Mouse (Mus musculus): ENCODE measurements around the gene Gm11032.
"Not testable (repeated sequence)": the region's sequence is repeated elsewhere in the genome, so short reads cannot be mapped to it uniquely, and the experiment has no call there.

Gene Gm11032

DNA sequence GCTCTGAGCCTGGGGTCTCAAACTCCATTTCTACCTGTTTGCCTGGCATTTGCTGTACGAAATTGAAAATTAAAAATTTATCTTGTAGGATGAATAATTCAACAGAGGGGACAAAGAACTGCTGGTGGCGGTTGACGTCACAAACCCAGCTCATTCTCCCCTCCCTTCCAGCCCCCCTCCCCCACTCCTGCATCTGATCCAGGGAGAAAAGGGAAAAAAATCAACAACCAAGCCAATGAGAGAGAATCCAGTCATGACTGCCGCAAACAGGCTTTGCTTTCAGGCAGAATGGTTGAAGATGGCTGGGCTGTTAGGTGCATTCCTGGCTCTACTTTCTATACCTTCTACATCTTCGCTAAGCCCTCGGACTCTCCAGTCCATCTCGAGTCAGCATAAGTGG lies 6.1 kb downstream of the Gm11032 start:
- DNase-seq (ENCODE audit: low read depth, low spot score), result no peak

DNA sequence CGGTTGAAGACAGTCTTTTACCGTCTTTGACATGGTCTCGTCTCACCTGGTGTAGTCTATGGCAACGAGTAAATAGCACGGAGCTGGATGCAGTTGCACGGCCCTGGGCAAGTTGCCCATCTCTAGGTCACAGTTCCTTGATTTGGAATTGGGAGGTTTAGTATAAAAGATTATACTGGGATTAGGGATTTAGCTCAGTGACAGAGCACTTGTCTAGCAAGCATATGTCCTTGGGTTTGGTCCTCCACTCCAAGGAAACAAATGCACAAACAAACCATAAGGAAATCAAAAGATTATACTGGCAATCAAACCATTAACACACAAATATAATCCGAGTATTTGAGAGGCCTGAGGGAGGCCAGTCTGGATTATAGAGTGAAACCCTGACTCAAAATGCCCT lies 7.8 kb downstream of the Gm11032 start:
- no peak for DNase-seq (ENCODE audit: low read depth, low spot score)

DNA sequence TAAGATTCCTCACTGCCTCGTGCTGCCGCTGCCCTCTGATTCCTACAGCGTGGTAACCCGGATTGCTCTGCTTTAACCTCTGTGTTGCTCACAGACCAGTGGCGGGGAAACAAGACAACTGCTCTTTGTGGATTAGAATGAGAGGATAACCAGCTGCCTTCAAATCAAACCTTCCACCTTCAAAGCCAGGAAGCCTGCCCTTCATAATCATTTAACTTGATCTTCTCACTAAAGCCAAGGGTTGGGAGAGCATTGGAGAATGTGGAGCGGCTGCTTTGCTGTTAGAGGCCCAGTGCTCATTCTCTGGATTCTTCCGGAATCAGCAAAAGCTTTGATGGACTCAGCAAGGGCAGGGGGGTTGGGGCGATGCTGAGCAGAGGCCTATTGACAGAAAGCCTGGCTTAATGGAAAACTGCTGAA lies 10.0 kb downstream of the Gm11032 start:
- DNase-seq (ENCODE audit: low read depth, low spot score), result no peak

DNA sequence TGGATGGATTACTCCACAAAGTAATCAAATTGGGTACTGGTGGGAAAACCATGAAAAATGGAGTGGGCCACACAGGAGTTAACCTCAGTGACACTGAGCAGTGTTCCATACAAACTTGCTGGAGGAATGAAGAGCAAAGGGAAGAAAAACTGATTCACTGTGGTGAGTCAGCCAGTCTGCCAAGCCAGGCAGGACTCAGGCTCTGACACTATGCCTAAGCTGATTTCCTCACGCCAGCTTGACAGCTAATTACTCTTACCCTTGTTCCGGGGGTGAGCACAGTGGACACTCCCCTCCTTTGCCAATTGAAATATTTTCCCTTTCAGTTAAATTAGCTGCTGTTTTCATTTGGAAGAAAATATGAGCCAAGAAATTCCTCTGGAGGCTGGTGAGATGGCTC lies 13.6 kb downstream of the Gm11032 start:
- DNase-seq (ENCODE audit: low read depth, low spot score), result peak; percentile 46

DNA sequence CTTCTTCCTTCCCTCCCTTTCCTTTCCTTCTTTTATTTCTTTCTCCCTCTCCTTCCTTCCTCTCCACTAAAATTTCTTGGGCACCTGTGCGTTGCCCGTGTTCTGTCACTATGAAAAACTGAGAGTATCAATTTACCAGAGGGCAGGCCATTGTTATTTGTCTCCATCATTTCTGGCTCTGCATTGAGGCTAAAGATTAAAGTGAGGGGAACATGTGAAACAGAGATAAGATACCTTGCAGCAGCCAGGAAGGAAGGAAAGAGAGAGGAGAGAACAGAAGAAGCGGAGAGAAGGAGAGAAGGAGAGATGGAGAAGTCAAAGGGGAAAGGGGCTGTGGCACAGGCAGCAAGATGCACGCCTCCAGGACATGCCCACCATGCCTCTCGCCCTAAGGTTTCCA lies 14.5 kb downstream of the Gm11032 start:
- DNase-seq (ENCODE audit: low read depth, low spot score), result no peak

DNA sequence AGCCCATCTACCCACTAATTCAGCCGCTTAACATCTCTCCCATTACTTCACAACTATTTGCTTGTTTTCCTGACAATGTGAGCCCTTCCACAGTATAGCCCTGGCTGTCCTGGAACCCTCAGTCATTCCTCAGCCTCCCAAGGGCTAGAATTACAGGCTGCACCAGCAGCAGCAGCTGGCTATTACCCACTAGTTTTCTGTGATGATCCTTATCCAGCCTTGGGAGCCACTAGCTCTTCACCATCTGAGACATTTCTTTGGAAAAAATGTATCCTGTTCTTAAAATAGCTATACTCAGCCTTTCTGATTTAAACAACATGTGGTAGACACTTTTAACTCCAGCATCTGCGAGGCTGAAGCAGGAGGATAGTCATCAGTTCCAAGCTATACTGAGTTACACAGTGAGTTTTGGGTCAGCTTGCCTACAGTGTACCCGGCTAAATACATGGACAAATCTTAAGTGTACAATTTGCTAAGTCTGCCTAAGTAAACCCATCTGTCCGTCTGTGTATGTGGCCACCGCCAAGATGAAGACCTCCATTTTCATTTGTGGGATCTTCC lies 17.0 kb downstream of the Gm11032 start:
- DNase-seq (ENCODE audit: low read depth, low spot score), result peak; percentile 55

DNA sequence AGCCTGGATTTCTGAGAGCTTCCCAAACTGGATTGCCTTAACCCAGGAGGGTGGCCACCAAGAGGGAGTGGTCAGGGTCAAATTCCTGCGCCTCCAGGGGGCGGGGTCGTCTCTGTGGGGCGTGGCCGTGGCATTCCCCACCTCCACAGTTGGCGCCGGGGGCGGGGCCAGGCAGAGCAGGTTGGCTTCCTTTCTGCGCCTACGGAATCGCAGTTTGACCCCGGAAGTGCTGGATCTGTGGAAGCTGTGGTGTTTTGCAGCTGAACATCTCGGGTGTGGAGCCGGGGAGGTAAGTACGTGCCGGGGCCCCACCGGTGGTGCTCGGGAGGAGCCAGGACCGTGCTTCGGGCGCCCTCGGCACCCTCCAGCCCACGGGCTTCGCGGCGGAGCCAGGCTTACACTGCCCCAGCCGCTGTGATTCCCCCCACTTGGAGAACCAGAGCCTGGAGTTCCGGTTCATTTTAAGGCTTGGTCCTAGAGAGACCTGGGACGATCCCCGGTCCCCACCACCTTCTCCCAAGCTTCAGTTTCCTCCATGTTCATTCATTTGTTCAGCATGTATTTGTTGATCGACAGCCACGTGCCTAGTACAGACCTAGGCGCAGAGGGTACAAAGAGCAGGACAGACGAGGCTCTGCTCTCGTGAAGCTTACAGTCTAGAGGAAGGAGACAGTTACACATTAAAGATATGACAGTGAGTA lies 17.8 kb downstream of the Gm11032 start, which contains the start of gene Ascc2:
Gene Ascc2, plus strand, starts transcription at position 214 of the 701 bp plus-strand sequence.
- DNase-seq (ENCODE audit: low read depth, low spot score), result peak; percentile 92

DNA sequence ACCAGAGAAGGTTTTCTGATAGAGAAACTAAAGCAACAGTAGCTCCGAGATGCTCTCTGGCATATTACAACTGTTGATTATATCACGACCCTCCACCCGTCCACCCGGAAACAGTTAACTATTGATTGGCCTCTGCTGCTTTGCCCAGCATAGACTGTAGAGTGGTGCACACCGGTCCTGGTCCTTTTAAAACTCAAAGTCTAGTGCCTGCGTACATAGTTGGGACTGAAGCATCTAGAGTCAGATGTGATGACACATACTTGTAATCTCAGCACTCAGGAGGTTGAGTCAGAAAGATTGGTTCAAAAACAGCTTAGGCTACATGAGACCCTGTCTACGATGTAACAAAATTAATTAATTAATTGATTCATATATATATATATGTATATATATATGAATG lies 18.4 kb downstream of the Gm11032 start:
- DNase-seq (ENCODE audit: low read depth, low spot score), result peak; percentile 47

DNA sequence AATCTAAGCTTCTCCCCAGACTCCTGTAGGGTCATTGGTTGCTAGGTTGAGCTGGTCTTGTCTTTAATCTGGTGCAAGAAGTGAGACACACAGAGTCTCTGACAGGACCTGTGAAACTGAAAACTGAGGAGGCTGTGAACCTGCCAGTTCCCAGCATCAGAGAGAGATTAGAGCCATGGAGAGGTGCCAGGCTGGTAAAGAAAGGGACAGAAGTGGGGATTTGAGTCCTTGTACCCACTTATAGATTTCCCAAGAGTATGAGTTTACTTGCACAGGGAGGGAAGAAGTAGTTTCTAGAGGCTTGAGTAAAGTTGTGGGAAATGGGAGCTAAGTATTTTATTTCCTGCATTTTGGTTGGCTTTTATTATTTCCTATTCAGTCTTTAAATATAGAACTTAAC lies 21.3 kb downstream of the Gm11032 start:
- no peak for DNase-seq (ENCODE audit: low read depth, low spot score)

DNA sequence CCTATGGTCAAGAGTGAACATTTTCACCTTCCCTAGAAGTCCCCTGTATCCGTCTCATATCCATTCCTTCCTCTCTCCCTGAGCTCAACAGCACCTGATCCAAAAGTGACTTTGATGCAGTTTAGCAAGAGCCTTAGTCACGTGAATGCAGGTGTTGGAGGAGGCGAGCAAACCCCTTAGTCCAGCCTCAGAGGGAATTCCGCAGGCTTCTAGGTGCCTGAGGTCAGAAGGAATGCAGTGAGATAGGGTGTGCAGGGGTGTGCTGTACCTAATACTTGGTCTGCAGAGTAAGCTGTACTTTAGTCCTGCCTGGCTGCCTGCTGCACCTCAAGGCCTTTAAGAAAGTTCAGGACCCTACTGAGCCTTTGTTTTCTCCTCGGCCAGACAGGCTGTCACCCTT lies 23.9 kb downstream of the Gm11032 start:
- DNase-seq (ENCODE audit: low read depth, low spot score), result no peak

DNA sequence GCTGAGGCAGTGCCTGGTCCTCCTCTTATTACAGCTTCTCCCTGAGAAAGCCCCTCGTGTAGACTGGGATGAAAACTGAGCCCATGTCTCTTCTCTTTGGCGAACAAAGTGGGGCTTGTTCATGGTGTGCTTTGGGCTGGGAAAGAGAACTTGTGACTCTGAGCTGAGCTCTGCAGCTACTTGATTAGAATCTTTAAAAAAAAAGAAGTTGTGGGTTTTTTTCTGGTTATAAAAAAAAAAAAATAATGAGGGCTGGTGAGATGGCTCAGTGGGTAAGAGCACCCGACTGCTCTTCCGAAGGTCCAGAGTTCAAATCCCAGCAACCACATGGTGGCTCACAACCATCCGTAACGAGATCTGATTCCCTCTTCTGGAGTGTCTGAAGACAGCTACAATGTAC lies 25.3 kb downstream of the Gm11032 start:
- DNase-seq (ENCODE audit: low read depth, low spot score), result not testable (repeated sequence)

DNA sequence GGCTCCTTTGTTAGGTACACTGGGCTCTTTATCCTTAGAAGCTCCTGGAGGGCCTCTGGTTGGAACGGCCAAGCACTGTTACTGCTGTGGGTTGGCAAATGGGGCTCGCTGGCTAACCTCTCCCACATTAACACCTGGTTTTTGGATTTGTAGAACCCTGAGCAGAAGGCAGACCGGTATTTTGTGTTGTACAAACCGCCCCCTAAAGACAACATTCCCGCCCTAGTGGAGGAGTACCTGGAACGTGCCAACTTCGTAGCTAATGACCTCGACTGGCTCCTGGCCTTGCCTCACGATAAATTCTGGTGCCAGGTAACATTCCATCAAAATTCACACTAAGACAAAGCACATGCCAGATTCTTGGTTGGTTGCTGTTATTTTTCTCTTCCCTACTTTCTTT lies 26.5 kb downstream of the Gm11032 start:
- no peak for DNase-seq (ENCODE audit: low read depth, low spot score)

DNA sequence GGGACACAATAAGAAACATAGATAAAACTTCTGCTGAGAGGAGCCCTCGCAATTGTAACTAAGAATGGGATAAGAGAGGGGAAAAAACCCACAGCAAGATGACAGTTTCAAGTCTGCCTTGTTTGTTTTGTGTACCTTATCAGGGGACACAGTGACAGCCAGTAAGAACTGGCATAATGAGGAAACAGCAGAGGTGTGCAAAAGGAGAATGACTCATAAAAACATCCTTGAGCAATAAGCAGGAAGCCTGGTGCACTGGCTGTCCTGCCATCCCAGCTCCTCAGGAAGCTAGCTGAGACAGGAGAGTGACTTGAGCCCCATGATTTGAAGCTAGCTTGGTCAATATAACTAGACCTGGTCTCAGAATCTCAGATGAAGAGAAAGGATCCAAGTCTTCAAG lies 40.0 kb downstream of the Gm11032 start:
- peak; percentile 21 for DNase-seq (ENCODE audit: low read depth, low spot score)

DNA sequence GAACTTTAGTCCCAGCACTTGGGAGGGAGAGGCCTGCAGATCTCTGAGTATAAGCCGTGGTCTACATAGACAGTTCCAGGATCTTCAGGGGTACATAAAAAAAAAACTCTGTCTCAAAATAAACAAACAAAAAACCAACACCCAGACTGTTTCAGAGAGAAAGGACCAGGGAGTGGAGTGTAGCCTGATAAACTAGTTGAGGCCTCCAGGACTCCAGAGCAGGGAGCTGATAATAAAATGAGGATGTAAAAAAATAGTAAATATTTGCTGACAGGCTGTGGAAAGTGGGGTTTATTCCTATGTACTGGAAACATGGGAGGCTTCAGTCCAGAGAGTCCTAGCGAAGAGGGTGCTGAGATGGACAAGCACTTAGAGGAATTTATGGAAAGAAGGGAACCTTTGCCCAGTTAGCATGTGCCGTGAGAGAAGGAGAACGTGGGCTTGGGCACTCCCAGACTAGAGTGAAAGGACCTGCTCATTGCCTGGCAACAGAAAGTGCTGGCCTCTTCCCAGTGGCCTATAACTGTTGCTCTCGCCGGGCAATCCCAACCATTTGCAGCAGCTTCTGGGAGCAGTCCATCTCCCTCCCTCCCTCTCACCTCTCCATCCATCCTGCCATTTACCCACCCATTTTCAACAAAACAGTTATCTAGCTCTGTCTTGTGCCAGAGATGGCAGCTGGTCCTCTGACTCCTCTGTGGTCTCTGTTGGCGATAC lies 40.6 kb downstream of the Gm11032 start:
- no peak for DNase-seq (ENCODE audit: low read depth, low spot score)

DNA sequence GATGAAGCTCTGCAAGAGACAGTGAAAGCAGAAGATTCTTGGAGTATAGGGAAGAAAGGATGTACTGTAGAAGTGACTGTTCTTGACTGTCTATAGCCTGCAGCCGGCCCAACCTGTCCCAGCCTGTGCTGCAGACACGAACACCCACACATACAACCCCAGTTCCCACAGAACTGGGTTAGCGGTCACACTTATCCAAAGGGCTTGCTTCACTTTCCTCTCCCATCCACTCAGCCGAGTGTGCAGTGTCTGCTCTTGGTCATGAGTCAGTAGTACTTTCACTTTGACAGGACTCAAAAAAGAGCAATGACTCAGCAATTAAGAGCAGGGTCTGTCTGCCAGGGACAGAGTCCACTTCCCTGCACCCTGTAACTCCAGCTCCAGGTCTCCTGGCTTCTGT lies 41.5 kb downstream of the Gm11032 start:
- peak; percentile 87 for DNase-seq (ENCODE audit: low read depth, low spot score)

DNA sequence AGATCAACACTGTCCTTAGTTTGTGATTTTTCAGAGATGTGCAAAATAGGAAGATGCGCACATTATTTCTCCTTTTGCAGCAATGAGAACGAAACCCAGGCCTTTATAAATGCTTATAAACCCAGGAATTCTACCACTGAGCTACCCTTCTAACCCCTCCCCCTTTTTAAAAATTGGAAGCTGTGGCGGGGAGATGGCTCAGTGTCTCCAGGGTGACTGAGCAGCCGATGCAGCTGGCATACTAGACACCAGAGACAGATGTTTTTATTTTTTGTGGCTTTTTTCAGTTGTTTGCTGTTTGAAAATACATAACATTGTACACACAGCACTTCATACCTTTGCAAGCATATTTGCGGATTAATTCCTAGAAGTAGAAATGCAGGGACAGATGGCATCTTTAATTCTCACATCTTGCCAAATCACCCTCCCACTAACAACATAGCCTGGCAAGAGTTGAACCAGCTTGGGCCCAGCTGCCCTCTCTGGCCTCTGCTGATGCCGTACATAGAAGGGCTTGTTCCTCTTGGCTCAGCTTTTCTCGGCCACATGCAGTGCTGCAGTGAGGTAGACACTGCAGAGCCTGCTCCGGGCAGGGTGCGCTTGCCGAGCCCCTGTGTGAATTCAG lies 42.1 kb downstream of the Gm11032 start:
- DNase-seq (ENCODE audit: low read depth, low spot score), result no peak

DNA sequence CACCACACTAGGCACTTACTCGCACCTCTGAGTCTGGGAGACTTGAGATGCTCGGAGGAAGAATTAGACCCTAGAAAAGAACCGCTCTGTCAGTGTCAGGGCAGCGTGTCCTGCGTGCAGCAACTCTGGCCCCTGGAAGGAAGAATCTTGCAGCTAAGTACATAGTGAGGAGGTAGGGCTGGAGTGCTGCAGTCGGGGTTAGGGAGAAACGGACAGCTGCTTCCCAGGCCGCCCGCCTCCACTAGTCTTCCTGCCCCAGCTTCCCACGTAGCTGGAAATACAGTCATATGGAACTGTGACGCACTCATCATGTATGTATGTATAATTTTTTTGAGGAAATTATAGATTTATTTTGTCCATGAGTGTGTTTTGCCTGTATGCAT lies 42.6 kb downstream of the Gm11032 start:
- no peak for DNase-seq (ENCODE audit: low read depth, low spot score)
